17 mouse cellular contexts compared by ENCODE assay signal in genomic region chr19:60973508-60973907, GRCm38 (mm10).
"Had no signal": no experiment of that assay in that cellular context is flagged by ENCODE, and none has a peak within 500 bp of the region (broad histone marks: within the 10 kb centered on the region; RNA-seq: fewer than 3 reads in every experiment).

No protein-coding gene starts in this region.

- ATAC-seq: hindbrain, postnatal 0 days; intestine, embryonic 16.5 days had no signal

- DNase-seq: gastrocnemius, adult 2 months; gastrocnemius, postnatal 10 days; gastrocnemius, postnatal 25 days; heart, adult 2 months; heart, postnatal 14 days; heart, postnatal 36 days; kidney, adult 11 months; kidney, adult 2 months; kidney, adult 9 months; kidney, postnatal 14 days; kidney, postnatal 36 days; layer of hippocampus, adult 9-11 months; layer of hippocampus, postnatal 36 days; left cerebral cortex, postnatal 4 days; liver, embryonic 13.5 days had no signal
